Mouse (Mus musculus) layer of hippocampus, adult 18-20 months (tissue): ENCODE measurements around the gene Nrxn2. TPM values are rescaled to one million over a fixed set of nuclear protein-coding genes. Genes with fewer than 3 reads are reported as not detected.

Source experiments
- DNase-seq, 2 experiments: peaks; one replicate each; pipeline ENCODE4 v3.0.0; 2022; ENCODE audit warnings: low spot score in 2 of 2
- total RNA-seq, 2 experiments: library from RNA; stranded (reverse); gene quantifications; 2 replicates each; pipeline ENCODE4 v1.2.3; 2021

Gene Nrxn2
- total RNA-seq, 2 experiments from 2014 or later = 415 to 436 TPM

GRCm38 (mm10) chr19:6536696-6537095 lies 118.2 kb downstream of the Nrxn2 start:
- no peak for DNase-seq

- no peak for DNase-seq
Observed at GRCm38 (mm10) chr19:6537526-6537925, 119.0 kb downstream of the Nrxn2 start.

GRCm38 (mm10) chr19:6538546-6538945 lies 120.0 kb downstream of the Nrxn2 start:
- no peak for DNase-seq

- no peak for DNase-seq
Observed at GRCm38 (mm10) chr19:6539592-6539991, 121.1 kb downstream of the Nrxn2 start.

- no peak for DNase-seq
Observed at GRCm38 (mm10) chr19:6540191-6540590, 121.7 kb downstream of the Nrxn2 start.

- no peak for DNase-seq
Observed at GRCm38 (mm10) chr19:6541521-6541920, 123.0 kb downstream of the Nrxn2 start.

GRCm38 (mm10) chr19:6542367-6543034 lies 124.0 kb downstream of the Nrxn2 start, which contains the start of gene Slc22a12:
TSS of gene Slc22a12 (minus strand) at chr19:6543032.
- no peak for DNase-seq

GRCm38 (mm10) chr19:6543035-6543383 lies 124.5 kb downstream of the Nrxn2 start:
- DNase-seq = no peak

GRCm38 (mm10) chr19:6543518-6543917 lies 125.0 kb downstream of the Nrxn2 start:
- no peak for DNase-seq

GRCm38 (mm10) chr19:6544712-6545111 lies 126.2 kb downstream of the Nrxn2 start:
- no peak for DNase-seq

GRCm38 (mm10) chr19:6545481-6545880 lies 127.0 kb downstream of the Nrxn2 start:
- DNase-seq = no peak

- DNase-seq = no peak
Observed at GRCm38 (mm10) chr19:6546096-6546495, 127.6 kb downstream of the Nrxn2 start.

GRCm38 (mm10) chr19:6547801-6548200 lies 129.3 kb downstream of the Nrxn2 start:
- DNase-seq = no peak

- no peak for DNase-seq
Observed at GRCm38 (mm10) chr19:6548431-6549410, 130.2 kb downstream of the Nrxn2 start.

- DNase-seq = peak in 1 of 2 experiments; percentile 64
Observed at GRCm38 (mm10) chr19:6549566-6549965, 131.0 kb downstream of the Nrxn2 start.

GRCm38 (mm10) chr19:6551215-6551614 lies 132.7 kb downstream of the Nrxn2 start:
- no peak for DNase-seq

- no peak for DNase-seq
Observed at GRCm38 (mm10) chr19:6552302-6553028, 133.9 kb downstream of the Nrxn2 start.

- no peak for DNase-seq
Observed at GRCm38 (mm10) chr19:6553174-6553573, 134.6 kb downstream of the Nrxn2 start.

GRCm38 (mm10) chr19:6553819-6554582 lies 135.5 kb downstream of the Nrxn2 start:
- DNase-seq = no peak

GRCm38 (mm10) chr19:6559576-6559975 lies 141.0 kb downstream of the Nrxn2 start:
- DNase-seq = no peak
